Mouse (Mus musculus) ovary, postnatal 14 days (tissue): ENCODE results near the gene Anp32e.
"Not testable (repeated sequence)": the region's sequence is repeated elsewhere in the genome, so short reads cannot be mapped to it uniquely, and the experiment has no call there.

Experiments used
- DNase-seq: peaks from one replicate; pipeline ENCODE4 v3.0.0; 2022; ENCODE audit warnings: low spot score

Anp32e gene

GRCm38 (mm10) chr3:95977079-95977478 lies 48.0 kb downstream of the Anp32e start:
- DNase-seq: no peak

- not testable (repeated sequence) for DNase-seq
Observed at GRCm38 (mm10) chr3:95977587-95977986, 48.5 kb downstream of the Anp32e start.

DNA sequence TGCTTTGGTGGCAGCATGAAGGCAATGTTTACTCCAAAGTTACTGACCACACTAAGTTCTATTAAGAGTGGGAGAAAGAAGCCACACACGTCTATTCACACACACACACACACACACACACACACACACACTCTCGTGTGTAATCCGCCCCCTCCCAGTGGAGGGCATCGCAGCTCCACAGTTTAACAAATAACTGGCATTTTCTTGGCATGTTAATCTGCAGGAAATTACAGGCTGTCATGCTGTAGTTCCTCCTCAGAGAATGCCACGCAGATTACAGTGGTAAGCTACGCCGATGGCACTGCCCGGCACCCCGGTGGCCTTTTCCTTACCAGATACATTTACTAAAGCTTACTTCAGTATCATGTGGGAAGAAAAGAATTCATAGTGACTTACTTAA lies 49.2 kb downstream of the Anp32e start:
- DNase-seq: no peak

- DNase-seq: no peak
Observed at GRCm38 (mm10) chr3:95980276-95980970, 51.4 kb downstream of the Anp32e start.

GRCm38 (mm10) chr3:95982129-95982528 lies 53.1 kb downstream of the Anp32e start:
- DNase-seq: no peak

GRCm38 (mm10) chr3:95985209-95986000 lies 56.4 kb downstream of the Anp32e start:
- DNase-seq: peak; percentile 62

GRCm38 (mm10) chr3:95986001-95986622 lies 57.1 kb downstream of the Anp32e start:
- DNase-seq: no peak

DNA sequence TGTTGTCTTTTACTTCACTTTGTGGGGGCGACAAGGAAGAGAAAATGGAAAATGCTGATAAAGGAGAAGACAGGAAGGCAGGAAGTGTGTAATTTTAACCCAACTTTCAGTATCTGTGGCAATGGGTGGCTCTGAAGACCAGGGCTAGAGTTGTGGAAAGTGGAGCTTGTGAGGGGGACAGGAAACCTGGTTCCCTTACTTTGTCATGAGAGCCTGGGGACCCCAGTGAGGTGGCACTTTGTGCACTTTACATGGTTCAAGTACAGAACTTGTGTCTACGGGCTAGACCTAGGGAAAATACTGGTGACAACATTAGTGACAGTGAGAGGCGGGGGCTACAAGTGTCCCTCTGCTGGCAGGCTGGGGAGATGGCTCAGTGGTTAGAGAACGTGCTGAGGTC lies 57.9 kb downstream of the Anp32e start:
- DNase-seq: no peak

DNA sequence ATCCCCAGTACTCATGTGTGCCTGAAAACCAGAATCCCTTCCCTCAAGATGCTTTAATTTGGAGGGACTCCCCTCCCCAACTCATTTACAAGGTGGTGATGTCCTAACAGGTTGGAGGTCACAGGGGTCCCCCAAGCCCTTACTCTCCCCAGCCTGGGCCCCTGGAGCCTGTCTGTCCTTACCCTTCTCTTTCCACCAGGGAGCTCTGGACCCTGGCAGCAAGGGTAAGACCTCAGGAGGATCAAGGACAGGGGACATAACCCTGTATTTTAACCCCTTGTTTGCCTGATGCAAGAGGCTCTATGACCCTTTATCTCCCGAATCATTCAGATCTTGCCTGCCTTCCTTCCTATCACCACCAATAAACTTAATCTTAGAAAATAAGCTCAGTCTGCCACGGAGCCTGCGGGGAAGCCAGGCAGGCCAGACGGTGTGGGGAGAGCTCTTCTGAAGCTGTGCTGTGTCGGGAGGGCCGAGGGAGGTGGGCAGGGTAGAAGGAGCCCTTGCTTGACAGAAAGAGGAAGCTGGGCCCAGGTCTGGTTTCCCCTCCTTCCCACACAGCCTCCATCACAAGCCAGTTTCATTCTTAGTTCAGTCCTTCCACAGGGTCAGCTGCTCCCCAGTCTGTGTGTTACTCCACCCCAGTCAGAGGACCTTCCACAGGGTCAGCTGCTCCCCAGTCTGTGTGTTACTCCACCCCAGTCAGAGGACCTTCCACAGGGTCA lies 58.5 kb downstream of the Anp32e start:
- no peak for DNase-seq

DNA sequence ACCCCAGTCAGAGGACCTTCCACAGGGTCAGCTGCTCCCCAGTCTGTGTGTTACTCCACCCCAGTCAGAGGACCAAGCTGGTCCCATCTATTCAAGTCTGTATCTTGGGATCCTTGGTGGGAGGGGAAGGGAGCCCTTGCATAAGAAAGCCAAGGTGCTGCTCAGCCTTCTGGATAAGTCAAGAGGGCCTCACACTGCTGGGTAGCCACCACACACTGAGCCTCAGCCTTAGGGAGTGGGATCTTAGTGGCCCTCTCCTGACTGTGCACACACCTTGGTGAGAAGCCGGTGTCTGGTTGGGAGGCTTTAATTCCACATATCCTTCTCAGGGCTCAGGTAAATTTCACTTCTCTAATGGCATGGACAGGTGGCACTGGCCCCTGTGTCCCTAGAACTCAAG lies 59.1 kb downstream of the Anp32e start:
- no peak for DNase-seq

DNA sequence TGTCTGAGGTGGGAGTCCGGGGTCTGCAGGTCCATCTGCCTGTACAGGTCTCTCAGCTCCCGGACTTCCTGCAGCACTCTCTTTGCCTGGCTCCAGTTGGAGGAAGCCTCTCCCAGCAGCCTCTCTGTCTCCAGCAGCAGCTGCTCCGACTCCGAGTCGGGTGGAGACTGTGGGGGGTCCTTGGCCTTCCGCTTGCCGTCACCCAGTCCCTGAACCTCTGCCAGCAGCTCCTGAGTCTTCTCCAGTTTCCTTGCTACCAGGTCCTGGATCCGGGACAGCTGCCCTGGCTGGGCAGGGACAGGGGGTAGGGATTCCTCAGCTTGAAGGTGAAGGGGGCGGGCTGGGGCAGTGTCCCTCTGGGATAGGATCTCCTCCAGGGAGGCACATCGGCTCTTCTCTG lies 59.9 kb downstream of the Anp32e start:
- DNase-seq: no peak

DNA sequence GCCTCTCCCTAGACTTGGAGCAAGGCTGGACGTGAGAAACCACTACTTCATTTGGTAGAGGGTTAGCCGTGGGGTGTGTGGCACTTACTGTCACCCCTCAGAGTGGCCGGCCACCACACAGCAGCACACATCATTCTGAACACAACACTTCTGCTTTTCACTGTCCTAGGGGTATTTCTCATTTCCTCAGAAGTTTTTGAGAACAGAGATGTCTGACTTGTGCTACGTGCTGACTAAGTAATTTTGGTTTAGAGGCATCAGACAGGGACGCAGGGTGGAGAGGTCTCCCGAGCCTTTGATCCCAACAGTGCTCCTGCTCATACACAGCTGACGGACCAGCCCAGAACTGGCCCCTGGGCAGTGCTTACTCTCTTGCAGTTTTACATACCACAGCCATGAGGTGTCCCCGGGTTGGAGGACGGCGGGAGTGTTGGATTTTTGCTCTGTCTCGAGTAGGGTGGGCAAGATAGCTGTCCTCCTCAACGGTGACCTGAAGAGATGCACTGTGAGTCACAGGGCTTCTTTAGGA lies 61.4 kb downstream of the Anp32e start:
- no peak for DNase-seq

- DNase-seq: no peak
Observed at GRCm38 (mm10) chr3:95992990-95993603, 64.1 kb downstream of the Anp32e start.

DNA sequence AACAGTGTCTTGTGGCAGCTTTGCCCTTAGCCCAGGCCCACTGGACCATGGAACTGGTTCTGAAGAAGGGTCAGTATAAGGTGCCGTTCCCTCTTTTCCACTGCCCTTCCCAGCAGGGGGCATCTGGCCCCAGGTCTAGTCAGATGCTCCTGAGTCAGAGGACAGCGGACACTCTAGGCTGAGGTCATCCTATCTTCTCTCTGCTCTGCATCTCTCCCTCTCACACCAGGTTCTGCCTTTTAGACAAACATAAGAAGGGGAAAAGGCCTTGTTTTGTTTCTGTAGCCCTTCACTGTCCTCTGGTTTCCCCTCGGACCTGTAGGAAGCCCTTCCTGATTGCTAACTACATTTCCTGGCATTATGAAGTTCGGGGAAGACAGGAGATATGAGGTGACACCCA lies 64.8 kb downstream of the Anp32e start:
- no peak for DNase-seq

GRCm38 (mm10) chr3:95994381-95994846 lies 65.4 kb downstream of the Anp32e start:
- DNase-seq: no peak

DNA sequence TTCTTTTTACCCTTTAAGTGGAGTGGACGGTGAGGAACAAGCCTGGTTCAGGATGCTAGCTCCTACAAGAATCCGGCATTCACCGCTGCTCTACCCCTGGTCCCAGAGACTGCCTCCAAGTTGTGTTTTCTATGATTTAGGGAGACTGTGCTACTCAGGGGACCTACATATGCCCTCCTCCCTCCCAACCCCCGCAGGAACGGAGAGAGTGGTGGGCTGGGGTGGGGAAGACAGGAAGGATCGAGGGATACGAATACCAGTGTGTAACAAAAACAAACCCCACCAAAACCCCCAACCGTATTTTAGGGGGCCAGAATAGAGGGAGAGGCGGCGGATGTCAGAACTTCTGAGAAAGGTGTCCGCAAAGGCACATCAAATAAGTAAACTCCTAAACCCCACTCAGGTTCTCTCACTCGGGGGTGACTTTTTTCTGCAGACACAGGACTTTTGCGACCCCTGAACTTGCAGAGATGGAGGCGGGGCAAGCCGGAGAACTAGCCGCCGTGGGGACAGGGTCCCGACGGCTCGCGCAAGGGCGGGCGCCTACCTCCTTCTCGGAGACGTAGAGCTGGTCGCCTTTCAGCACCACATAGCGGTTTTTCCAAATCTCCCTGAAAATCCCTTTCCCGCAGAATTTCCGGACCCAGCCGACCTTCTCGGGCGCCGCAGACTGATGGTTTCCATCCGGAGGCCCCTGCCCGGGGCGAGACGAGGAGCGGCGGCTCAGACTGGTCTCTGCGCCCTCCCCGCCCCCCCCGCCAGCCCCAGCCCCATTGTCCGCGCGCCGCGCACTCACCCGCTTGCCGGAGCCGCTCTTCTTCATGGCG lies 66.1 kb downstream of the Anp32e start:
- no peak for DNase-seq

- DNase-seq: peak; percentile 49
Observed at GRCm38 (mm10) chr3:95995802-95996428, 66.9 kb downstream of the Anp32e start, which contains the start of gene Plekho1. Gene Plekho1 (minus strand): TSS chr3:95996001.

- no peak for DNase-seq
Observed at GRCm38 (mm10) chr3:95996451-95997073, 67.5 kb downstream of the Anp32e start.
